Mouse (Mus musculus): ENCODE measurements around the gene Cmtr2. TPM values are rescaled to one million over a fixed set of nuclear protein-coding genes. Genes with fewer than 3 reads are reported as not detected.

Cmtr2 gene
- polyA plus RNA-seq, 1 experiment from 2014 or later, result 5.1 TPM

DNA sequence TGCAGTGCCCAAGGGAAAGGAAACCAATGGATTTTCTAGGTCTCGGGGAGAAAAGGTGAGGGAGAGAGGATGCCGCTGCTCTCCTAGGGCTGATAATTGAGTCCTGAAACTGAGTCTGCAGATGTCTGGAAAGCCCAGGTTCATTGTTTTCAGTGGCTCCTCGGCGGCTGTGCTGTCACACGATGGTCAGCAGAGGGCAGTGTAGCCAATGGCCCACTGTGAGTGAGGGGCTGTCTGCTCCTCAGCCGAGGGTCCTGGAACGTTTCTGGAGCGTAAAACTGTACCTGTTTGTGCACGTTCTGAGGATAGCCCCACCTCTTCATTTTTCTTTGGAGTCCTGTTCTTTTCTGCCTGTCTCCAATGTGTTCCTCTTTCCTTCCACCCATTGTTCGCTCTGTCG, 13.7 kb upstream of the Cmtr2 start:
- no peak overlapping the region for H3K27ac ChIP-seq (replicated peaks)
- H3K9me3 ChIP-seq, result no peaks in the 10 kb centered on the region
- H3K4me2 ChIP-seq, result no peak overlapping the region
- ATAC-seq (ENCODE audit: extremely low read depth, insufficient number of reproducible peaks, low FRiP score, low TSS enrichment), result no peak
- H3K27me3 ChIP-seq (replicated peaks), result no peaks in the 10 kb centered on the region
- WGBS, result 34% methylated on average over 11 of the region's 11 CpGs
- H3K36me3 ChIP-seq, result no peaks in the 10 kb centered on the region
- no peaks in the 10 kb centered on the region for H3K4me1 ChIP-seq
- no peak overlapping the region for H3K9ac ChIP-seq
- no peak overlapping the region for H3K4me3 ChIP-seq

DNA sequence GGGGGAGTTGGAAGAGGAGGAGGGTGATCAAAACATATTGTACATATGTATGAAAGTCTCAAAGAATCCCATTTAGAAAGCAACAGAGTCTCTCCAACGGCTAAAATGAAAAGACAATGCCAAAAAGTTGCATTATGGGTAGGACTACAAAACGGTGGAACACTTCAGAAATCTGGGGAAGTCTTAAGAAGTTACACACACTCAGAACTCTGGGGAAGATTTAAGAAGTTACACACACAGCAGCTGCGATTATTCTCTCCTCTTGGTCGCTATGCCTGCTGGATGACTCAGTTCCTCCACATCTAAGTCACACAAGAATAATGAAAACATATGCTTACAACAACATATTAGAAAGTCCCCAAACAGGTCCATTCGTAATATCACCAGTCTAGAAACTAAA, 788 bp downstream of the Cmtr2 start:
- ATAC-seq (ENCODE audit: extremely low read depth, insufficient number of reproducible peaks, low FRiP score, low TSS enrichment), result no peak
- Histone ChIP-seq H3K4me1 (peaks cover 13% of the 10 kb centered on the region), H3K9me3 (no peaks in the 10 kb centered on the region), H3K27me3 (replicated peaks) (peaks cover 5% of the 10 kb centered on the region; the same call in 1 of the 2 replicates), H3K4me2 (no peak overlapping the region), H3K36me3 (peaks cover 5% of the 10 kb centered on the region), H3K27ac (replicated peaks) (no peak overlapping the region), H3K4me3 (no peak overlapping the region), H3K9ac (no peak overlapping the region)
- 74% methylated on average over 5 of the region's 5 CpGs for WGBS

DNA sequence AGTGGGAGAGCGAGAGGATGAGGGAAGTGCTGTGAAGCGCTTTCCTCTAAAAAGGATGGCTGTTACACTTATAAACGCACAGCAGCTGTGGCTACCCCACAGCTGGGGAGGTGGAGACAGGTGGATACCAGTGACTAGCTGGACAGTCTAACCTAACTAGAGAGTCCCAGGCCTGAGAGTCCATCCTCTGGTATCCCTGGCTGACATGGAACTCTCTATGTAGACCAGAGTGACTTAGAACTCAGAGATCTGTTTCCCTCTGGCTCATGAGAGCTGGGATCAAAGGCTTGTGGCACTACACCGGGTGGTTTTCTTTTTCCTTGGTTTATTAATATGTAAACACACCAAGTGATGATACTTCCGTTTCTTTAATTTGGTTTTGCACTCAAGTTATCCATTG, 1.7 kb downstream of the Cmtr2 start:
- Histone ChIP-seq H3K4me1 (peaks cover 13% of the 10 kb centered on the region), H3K4me2 (peak overlapping the region; percentile 85), H3K27ac (replicated peaks) (no peak overlapping the region), H3K9ac (peak overlapping the region; percentile 17; the same call in 1 of the 2 replicates), H3K36me3 (peaks cover 14% of the 10 kb centered on the region), H3K9me3 (no peaks in the 10 kb centered on the region), H3K27me3 (replicated peaks) (peaks cover 5% of the 10 kb centered on the region; the same call in 1 of the 2 replicates), H3K4me3 (peak overlapping the region; percentile 79)
- ATAC-seq (ENCODE audit: extremely low read depth, insufficient number of reproducible peaks, low FRiP score, low TSS enrichment), result no peak
- 31% methylated on average over 5 of the region's 5 CpGs for WGBS

DNA sequence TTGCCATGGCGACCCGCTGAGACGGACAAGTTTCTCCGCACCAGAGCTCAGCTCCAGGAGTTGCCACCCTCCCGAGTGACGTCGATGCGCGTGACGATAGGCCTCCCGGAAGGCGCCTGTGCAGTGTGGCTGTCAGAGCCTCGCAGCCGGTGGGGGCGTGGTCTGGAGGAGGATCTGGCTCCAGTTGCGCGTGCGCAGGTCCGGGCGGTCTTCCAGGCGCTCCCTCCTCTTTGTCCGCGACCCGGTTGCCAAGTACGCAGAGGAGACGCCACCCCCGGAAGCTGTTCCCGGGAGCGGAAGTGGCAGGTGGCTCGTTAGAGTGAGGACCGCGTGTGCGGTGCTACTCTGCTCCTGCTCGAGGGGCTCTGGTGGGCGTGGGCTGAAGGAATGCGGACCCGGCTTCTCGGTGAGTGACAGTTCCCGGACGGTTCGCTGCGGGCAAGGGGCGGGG, 2.2 kb downstream of the Cmtr2 start:
- under 1% methylated on average over 43 of the region's 43 CpGs for WGBS
- H3K27ac ChIP-seq (replicated peaks), result peak overlapping the region; percentile 54

DNA sequence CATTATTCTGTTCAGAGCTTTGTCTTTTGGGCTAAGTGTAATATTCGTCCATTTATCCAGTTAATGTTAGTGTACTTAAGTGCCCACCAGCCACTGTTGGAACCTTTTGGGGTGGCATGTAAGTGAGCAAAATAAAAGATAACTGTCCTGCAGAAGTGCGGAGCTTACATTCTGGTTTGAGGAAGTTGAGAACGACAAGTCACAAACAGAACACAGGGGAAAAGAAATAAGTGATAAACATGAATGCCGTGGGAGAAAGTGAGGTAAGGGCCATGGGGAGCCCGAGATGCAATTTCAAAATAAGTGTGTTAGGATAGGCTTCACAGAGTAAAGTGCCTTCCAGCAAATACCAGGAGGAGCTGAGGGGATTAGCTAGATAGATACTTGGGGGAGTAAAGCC, 3.0 kb downstream of the Cmtr2 start:
- Histone ChIP-seq H3K36me3 (peaks cover 28% of the 10 kb centered on the region), H3K27me3 (replicated peaks) (0 out of 2 replicates have a peak, but pooled peaks cover 2% of the 10 kb centered on the region), H3K4me2 (peak overlapping the region; percentile 85), H3K9me3 (no peaks in the 10 kb centered on the region), H3K4me1 (peaks cover 13% of the 10 kb centered on the region), H3K9ac (peak overlapping the region; percentile 80), H3K27ac (replicated peaks) (no peak overlapping the region), H3K4me3 (peak overlapping the region; percentile 79)
- WGBS, result 55% methylated on average over 5 of the region's 5 CpGs
- no peak for ATAC-seq (ENCODE audit: extremely low read depth, insufficient number of reproducible peaks, low FRiP score, low TSS enrichment)

More for the DNA sequence above, 2.2 kb downstream of the Cmtr2 start:
- Histone ChIP-seq H3K4me1 (peaks cover 13% of the 10 kb centered on the region), H3K4me2 (peak overlapping the region; percentile 85), H3K27me3 (replicated peaks) (peaks cover 5% of the 10 kb centered on the region; the same call in 1 of the 2 replicates), H3K36me3 (peaks cover 19% of the 10 kb centered on the region), H3K9me3 (no peaks in the 10 kb centered on the region), H3K4me3 (peak overlapping the region; percentile 79), H3K9ac (peak overlapping the region; percentile 80)
- peak; percentile 99 for ATAC-seq (ENCODE audit: extremely low read depth, insufficient number of reproducible peaks, low FRiP score, low TSS enrichment)

DNA sequence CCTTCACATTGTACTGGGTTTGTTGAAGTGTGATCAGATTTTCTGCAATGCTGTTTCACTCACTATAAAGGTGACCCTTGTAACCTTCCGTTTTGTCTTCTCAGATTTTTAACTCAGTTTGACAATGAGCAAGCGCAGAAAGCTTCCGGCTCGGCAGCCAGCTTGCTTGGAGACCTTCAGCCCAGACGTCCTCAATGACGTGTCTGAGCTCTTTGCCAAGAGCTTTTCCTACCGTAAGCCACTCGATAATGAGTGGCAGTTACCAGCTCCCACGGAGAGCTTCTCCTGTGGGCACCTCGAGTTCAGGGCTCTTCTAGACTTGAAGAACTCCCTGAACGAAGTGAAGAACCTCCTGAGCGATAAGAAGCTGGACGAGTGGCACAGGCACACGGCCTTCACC, 5.5 kb downstream of the Cmtr2 start:
- no peak overlapping the region for H3K27ac ChIP-seq (replicated peaks)
- H3K36me3 ChIP-seq, result peaks cover 32% of the 10 kb centered on the region
- 81% methylated on average over 14 of the region's 14 CpGs for WGBS
- H3K27me3 ChIP-seq (replicated peaks), result no peaks in the 10 kb centered on the region
- H3K9ac ChIP-seq, result no peak overlapping the region
- ATAC-seq (ENCODE audit: extremely low read depth, insufficient number of reproducible peaks, low FRiP score, low TSS enrichment), result no peak
- H3K4me1 ChIP-seq, result peaks cover 13% of the 10 kb centered on the region
- no peaks in the 10 kb centered on the region for H3K9me3 ChIP-seq
- no peak overlapping the region for H3K4me3 ChIP-seq
- no peak overlapping the region for H3K4me2 ChIP-seq

DNA sequence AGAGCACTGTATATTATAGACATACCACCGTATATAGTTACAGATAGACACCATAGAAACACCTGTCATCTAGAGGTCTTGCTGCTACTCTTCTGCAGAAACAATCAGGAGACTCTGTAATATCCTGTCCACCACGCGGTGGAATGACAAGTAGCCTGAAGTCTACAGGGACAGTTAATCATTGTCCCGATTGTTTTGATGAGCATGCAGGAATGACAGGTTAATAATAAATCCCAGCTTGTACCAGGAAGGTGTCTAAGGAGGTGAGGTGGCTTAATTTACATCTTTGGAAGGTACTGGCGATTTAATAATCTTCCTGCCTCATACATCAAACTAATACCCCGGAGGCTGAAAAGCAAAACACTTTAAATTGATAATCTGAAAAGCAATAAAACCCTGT, 15.3 kb downstream of the Cmtr2 start:
- Histone ChIP-seq H3K4me3 (no peak overlapping the region), H3K27ac (replicated peaks) (no peak overlapping the region), H3K27me3 (replicated peaks) (no peaks in the 10 kb centered on the region), H3K9me3 (no peaks in the 10 kb centered on the region), H3K4me2 (no peak overlapping the region), H3K9ac (no peak overlapping the region), H3K36me3 (no peaks in the 10 kb centered on the region), H3K4me1 (0 out of 2 replicates have a peak, but pooled peaks cover 2% of the 10 kb centered on the region)
- WGBS, result 68% methylated on average over 6 of the region's 6 CpGs
- no peak for ATAC-seq (ENCODE audit: extremely low read depth, insufficient number of reproducible peaks, low FRiP score, low TSS enrichment)

DNA sequence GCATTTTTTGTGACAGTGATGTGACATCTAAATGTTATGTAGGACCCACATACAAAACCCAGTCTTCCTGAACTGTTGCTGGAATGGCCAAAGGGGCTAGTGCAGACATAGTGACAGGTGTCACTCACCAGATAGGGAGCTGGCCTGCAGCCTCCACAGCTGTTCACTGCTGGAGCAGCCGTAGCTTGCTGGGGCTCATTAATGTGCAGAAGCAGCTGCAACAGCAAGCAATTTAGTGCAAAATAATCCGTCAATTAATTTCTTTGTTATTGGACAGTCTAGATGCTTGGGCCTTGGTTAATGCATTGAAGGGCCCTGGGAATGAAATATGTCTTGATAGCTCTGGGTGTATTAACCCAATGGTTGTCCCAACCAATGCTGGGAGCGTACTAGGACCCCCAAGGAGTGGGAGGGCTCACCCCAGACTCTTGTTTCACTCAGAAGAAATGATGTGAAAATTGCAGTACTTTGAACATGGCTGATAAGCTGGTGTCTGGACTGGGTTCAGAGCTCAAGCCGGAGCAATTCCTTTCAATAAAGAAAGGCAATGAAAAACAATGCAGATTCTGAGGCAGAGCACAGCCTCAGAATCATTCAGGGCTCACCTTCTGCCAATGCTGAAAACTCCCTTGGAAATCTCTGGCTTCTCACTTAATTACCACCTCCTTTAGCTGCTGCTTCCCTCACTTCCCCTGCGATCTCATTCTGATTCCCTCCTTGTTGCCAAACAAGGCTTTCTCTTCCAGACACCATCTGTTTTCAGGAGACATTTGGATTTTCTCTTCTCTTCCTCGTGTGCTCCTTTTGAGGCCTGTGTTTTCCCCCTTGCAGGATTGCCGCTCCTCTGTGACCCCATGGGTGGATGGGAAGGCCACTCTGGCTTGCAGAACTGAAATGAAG, 27.1 kb downstream of the Cmtr2 start:
- ATAC-seq (ENCODE audit: extremely low read depth, insufficient number of reproducible peaks, low FRiP score, low TSS enrichment), result no peak
- Histone ChIP-seq H3K27me3 (replicated peaks) (no peaks in the 10 kb centered on the region), H3K36me3 (no peaks in the 10 kb centered on the region), H3K4me3 (no peak overlapping the region), H3K27ac (replicated peaks) (no peak overlapping the region), H3K4me1 (no peaks in the 10 kb centered on the region), H3K9ac (no peak overlapping the region), H3K4me2 (no peak overlapping the region), H3K9me3 (no peaks in the 10 kb centered on the region)
- WGBS, result 37% methylated on average over 7 of the region's 7 CpGs

DNA sequence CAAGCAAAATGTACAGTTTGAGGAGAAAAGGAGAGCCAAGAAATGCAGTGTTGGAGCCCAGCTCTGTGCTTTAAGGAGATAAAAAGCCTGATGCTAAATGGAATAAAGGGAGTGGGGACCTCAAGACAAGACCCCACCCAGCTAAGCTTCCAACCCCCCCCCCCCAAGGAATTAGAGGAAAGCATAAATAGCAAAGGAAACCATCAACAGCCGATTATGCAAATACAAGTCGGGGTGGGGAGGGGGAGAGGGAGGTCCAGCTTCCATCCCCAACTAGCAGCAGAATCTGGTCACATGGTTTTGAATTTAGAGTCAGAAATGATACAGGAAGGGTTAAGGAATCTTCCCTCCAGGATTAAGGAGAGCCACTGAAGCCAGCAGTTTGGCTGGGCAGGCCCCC, 29.1 kb downstream of the Cmtr2 start:
- Histone ChIP-seq H3K36me3 (no peaks in the 10 kb centered on the region), H3K9me3 (no peaks in the 10 kb centered on the region), H3K4me2 (no peak overlapping the region), H3K27me3 (replicated peaks) (no peaks in the 10 kb centered on the region), H3K4me1 (no peaks in the 10 kb centered on the region), H3K4me3 (no peak overlapping the region), H3K27ac (replicated peaks) (no peak overlapping the region), H3K9ac (no peak overlapping the region)
- ATAC-seq (ENCODE audit: extremely low read depth, insufficient number of reproducible peaks, low FRiP score, low TSS enrichment), result no peak
- 42% methylated on average over 2 of the region's 2 CpGs for WGBS

DNA sequence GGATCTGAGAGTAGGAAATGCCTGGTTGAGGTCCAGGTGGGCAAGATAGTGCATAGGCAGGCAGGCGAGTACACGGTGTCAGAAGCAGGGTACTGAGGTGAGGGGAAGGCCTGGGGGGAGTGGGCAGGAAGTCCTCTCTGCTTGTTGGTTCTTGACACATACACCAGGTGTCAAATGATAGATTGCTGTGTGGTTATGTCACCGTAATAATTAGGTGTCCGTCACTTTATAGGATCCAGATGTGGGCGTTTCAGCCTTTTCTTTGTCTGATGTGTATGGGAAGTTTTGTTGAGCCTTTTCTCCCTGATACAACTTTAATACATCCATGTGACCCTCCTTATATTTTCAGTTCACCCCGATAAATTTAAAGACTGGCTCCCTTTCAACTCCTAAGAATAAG, 31.8 kb downstream of the Cmtr2 start:
- H3K9me3 ChIP-seq, result no peaks in the 10 kb centered on the region
- WGBS, result 74% methylated on average over 6 of the region's 6 CpGs
- no peak overlapping the region for H3K27ac ChIP-seq (replicated peaks)
- no peak overlapping the region for H3K4me3 ChIP-seq
- no peak overlapping the region for H3K9ac ChIP-seq
- no peaks in the 10 kb centered on the region for H3K4me1 ChIP-seq
- no peak for ATAC-seq (ENCODE audit: extremely low read depth, insufficient number of reproducible peaks, low FRiP score, low TSS enrichment)
- no peak overlapping the region for H3K4me2 ChIP-seq
- H3K27me3 ChIP-seq (replicated peaks), result no peaks in the 10 kb centered on the region
- no peaks in the 10 kb centered on the region for H3K36me3 ChIP-seq

DNA sequence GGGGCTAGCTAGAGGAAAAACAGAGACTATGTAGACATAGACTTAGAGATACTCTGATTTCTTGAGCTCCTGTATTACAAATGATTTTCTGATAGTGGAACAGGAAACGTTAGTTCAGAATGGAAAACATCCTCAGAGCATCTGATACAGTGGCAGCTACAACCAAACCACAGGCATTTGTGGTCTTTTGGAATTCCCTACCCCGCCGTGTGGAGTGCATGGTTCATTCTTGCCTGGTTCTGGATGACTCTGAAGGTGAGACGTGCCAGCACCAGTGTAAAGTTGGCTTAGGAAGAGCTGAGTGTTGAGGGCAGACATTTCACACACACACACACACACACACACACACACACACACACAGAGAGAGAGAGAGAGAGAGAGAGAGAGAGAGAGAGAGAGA, 38.5 kb downstream of the Cmtr2 start:
- WGBS, result 69% methylated on average over 4 of the region's 4 CpGs
- ATAC-seq (ENCODE audit: extremely low read depth, insufficient number of reproducible peaks, low FRiP score, low TSS enrichment), result no peak
- H3K36me3 ChIP-seq, result no peaks in the 10 kb centered on the region
- no peak overlapping the region for H3K4me3 ChIP-seq
- H3K4me2 ChIP-seq, result no peak overlapping the region
- 0 out of 2 replicates have a peak, but pooled peaks cover 2% of the 10 kb centered on the region for H3K27me3 ChIP-seq (replicated peaks)
- no peak overlapping the region for H3K9ac ChIP-seq
- H3K27ac ChIP-seq (replicated peaks), result no peak overlapping the region
- no peaks in the 10 kb centered on the region for H3K9me3 ChIP-seq
- no peaks in the 10 kb centered on the region for H3K4me1 ChIP-seq
